Mouse (Mus musculus): Measurements from ENCODE around the gene Cherp.

Gene Cherp

DNA sequence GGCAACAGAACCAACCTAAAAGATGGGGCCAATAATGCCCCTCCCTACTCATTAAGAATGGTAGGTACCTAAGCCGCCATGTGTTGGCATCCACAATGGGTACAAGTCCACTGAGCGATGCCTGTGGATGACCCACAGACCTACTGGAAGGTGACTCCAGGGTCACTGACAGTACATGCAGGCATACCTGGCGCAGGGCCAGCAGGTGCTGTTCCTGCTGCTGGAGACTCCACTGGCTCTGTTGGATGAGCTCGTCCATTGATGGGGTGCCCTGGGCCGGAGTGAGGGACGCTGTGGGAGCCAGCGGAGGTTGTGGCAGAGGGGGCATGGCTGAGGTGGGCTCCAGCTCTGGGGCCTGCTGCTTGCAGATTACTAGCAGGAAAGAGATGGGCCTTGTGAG, 4.3 kb downstream of the Cherp start:
- no peak for DNase-seq

DNA sequence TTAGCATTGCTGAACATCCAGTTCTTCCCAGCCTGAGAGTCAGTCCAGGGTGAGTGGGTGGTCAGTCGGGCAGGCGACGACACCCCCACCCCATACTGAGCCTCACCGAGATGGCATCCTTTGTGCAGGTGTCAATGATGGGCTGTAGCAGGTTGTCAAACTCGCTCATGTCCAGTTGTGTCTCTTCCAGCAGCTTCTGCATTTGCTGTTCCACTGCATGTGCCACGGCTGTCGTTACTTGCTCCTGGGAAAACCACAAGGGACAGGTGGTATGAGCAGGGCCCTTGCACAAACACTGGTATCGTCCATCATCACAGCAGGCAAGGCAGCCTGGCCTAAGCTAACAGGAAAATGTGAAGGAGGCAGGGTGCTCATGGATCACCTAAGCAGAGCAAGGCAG, 5.0 kb downstream of the Cherp start:
- DNase-seq: no peak

DNA sequence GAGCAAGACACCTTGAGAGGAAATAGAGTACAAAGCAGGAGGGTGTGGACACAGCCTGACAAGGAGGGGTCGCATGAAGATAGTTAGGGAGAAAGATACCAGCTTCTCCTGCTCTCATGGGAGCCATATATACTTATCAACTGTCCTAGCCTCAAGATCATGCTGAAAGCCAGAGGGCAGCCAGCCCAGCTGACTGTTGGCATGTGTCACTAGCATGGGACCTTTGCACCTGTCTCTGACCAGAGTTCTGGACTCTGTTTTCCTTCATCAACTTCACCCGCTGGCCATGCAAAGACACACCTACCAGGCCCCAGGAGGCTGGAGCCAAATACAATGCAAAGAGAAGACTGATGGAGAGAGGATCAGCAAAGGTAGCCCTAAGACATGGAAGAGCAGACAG, 5.8 kb downstream of the Cherp start:
- no peak for DNase-seq

DNA sequence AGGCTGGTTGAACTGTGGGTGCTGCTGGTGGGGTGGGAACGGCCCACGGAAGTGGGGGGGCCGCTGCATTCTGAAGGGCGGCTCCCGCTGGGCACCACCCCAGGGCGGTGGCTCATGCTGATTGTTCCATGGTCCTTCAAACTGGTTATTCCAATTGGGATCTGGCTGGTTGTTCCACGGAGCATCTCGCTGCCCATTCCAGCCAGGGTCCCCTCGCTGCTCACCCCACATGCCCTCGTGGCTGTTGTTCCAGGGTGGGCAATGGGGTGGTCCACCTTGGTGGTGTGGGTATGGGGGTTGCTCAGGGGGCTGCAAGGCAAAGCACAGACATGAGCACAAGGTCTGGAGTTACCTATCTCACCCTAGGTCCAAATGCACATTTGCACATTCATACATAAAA, 10.8 kb downstream of the Cherp start:
- DNase-seq: no peak

DNA sequence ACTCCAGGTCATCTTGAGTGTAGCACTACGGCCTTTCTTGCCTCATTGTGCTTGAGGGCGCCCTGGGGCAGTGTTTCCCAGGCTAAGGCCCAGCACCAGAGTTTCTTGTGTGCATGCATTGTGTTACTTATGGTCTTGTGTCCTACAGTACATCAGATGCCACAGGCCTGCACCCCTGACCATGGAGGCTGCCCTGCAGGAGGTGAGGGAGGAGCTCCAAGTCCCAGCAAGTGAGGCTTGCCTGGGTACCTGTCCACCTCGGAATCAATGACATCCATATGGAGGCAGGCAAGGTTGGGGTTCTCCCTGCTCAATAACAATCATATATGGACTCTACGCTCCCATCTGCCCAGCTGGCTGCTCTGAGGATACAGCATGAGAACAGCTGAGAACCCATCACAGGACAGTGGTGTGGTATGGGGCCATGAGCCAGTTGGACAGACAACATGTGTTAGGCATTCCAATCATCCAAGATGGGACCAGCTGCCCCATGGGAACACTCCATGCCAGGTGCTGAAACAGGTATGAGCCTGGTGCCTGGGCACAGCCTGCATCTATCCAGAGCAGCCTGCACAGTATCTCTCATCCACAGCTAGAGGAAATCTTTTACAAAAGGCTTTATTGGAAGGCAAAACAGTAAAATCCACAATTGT, 15.0 kb downstream of the Cherp start:
- no peak for DNase-seq

DNA sequence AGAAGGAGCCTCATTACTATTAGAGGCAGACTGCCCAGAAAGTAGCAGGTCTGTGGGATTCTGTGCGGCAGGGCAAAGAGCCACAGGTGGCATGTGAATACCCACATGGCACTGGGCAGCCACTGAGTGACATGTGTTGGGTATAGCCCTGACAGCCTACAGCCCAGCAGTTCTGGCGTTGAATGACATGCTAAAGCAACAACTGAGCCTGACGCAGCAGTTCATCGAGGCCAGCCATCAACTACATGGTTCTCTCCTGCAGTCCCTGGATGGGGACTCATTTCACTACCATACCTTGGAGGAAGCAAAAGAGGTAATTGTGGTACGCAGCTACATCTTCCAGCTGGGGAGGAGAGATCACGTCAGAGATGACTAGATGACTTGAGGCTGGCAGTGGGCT, 16.6 kb downstream of the Cherp start:
- DNase-seq: no peak

DNA sequence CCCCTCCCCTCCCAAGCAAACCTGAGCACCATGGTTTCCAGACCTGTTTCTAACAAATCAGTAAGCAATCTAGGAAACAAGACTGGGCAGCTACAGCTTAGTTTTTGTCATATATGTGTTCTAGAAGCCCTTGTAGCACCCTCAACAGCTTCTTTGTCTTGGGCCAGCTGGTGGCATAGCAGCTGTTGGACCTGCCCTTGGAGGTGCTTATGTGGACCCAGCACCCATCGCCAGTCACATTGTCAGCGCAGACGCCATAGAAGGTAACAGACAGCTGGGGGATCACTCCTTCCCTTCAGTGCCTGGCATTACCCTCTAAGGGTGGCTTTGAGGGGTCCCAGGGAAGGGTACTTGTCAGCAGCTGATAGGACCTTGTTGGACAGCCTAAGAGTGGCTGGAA, 17.2 kb downstream of the Cherp start:
- no peak for DNase-seq

DNA sequence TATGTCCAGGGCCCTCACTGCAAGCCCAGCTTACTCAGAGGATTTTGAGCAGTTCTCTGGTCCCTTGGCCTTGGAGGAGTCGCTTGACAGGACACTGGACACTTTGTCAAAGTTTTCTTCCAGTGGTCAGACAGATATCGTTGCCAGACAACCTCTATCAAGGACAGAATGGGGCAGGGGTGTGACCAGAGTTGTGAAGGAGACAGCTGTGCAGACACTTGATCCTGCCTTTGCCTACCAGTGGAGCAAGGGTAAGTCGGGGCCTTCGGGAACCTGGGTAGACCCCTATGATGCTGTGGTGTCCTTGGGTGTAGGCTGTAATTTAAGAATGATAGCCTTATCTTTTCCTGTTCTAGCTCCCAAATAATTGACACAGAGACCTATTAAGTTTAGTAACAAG, 19.7 kb downstream of the Cherp start:
- DNase-seq: no peak

DNA sequence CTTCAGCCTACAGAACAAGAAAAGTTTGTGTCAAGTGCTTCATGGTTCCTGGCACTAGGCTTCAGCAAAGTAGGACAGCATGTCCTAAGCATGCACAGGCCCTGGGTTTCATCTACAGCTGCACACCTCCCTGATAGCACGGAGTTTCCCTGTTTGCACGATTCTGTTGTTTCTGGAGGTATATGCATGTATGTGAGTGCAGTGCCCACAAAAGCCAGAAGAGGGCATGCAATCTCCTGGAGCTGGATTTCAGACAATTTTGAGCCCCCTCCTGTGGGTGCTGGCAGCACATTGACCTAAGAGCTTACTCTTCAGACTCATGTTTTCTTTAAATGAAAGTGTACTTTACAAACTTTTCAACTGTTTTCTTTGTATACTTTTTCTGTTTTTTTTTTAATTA, 21.1 kb downstream of the Cherp start:
- DNase-seq: no peak

DNA sequence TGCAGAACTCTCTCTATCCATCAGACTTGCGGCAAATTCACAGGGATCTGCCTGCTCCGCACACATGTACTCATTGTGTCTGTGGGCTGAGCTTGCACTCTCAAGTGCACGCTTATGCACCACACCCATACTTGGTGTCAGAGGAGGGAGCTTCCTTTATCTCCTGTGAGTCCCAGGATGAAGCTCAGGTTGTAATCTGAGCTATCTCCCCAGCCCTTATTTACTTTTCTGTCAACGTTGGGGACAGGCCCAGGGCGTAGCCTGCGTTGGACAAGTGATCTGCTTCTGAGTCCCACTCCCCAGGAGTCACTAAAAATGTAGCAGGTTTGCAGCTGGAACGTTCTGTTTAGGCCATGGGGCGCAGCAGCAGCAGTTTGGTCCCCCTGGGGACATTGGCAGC, 23.5 kb downstream of the Cherp start:
- no peak for DNase-seq

DNA sequence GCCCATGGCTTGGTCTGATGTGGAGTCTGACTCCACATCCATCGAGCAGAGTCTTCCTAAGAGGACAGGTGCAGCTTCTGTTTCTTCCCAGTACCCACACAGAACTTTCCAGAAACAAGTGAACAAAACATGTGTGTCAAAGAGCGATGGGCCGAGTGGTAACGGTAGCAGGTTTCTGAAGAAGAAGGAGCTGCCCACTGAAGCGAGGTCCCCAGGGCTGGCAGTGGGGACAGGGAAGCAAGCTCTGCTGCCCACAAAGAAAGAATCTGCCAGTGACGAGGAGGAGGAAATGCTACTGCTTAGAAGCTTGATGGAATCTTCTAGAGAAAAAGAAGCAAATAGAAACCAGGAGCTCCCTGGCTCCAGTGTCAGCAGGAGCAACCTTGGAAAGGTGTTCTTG, 30.0 kb downstream of the Cherp start:
- no peak for DNase-seq

DNA sequence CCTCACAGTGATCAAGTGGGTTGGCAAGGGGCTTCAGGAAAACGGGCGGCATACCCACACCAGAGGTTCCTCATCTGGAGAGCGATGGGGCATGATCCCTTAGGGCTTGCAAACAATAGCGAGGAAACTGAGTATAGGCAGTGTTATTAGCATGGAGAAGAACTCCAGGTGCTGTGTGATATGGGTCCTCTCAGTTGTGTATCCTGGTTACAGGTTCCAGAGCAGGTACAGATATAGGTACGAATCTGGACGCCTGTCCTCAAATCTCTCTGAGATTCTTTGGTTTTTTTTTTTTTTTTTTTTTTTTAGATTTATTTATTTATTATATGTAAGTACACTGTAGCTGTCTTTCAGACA, 31.1 kb downstream of the Cherp start:
- DNase-seq: no peak

DNA sequence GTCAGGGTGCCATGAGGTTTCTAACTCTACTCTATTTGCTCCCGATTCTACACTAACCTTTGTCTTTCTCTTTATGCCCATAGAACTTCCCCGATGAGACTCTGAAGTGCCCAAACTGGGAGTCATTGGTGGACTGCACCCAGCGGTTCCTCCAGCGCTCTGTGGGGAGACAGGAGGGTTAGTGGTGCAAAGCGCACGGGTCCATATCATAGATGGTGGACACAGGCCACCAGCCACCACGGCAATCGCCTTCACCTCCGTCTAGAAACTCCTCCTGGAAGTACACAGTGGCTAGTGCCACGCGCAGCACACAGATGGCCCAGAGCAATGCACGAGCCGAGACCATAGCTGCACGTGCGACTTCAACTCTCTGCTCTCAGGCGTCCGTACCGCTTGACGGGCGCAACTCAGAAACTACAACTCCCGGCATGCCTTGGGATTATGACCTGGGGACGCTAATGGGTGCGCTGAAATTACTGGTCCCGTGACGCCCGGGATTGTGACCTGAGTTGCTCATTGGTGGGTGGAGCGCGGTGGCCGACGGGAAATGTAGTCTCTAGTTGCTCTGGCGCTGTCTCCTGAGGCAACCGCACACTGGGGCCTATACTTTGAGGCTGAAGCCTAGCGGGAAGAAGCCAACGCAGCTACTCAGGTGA, 31.6 kb downstream of the Cherp start, which contains the start of the genes Calr3 and 1700030K09Rik:
TSS of gene Calr3 (minus strand) at position 533 of the 656 bp plus-strand sequence.
TSS of gene 1700030K09Rik (plus strand) at position 543 of the 656 bp plus-strand sequence.
- DNase-seq: peak; percentile 99

DNA sequence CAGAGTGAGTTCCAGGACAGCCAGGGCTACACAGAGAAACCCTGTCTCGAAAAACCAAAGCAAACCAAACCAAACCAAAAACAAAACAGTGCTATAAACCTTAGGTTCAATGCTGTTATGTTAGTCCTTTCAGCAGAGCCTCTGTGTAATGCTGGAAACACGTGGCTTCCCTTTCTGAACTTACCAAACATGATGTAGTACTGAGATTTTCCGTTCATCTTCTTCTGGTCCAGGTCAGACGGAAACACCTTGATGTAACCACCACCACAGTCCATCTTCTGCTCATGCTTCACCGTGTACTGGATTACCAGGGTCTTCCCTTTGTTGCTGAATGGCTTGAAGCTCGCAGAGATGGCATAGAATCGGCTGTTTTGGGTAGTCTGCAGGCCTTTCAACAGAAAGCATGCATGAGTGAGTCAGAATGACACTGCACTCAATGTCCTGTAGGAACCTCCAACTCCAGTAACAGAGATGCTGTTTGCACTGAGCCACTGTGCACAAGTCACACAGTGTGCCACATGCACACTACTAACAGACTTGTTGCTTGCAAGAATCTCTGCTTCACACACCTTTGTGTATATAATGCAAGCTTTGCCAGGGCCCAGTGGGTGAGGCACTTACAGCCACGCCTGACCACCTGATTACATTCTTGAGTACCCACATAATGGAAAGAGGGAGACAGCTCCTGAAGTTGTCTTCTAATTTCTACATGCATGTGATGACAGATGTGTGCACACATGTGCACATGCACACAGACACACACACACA, 36.6 kb downstream of the Cherp start:
- DNase-seq: no peak

DNA sequence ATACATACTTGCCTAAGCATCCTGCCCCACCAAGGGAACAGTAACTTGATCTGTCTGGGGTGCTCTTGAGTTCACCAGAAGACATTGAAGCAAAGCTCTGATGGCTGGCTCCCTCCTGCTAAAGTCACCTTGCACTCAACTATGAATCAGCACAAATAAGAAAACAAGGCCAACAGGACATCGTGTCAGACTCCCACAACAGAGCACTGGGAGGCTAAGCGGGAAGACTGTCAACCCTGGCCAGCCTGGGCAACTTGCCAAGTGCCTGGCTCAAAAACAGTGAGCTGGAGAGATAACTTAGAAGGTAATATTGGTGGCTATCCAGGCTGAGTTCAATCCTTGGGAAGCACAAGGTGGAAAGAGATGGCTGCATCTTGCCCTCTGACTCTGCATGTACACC, 40.1 kb downstream of the Cherp start:
- DNase-seq: no peak

DNA sequence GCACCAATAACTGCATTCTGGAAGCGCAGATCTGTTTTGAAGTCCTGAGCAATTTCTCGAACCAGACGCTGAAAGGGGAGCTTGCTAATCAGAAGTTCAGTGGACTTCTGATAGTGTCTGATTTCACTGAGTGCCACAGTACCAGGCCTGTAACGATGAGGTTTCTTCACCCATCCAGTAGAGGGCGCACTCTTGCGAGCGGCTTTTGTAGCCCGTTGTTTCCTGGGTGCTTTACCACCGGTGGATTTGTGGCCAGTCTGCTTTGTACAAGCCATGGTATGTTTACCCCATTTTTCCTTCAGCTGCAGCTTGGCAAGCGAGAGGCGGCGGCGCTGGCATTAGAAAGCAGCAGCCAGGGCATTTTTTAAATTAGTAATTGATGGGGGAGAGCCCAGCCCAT, 45.4 kb downstream of the Cherp start:
- no peak for DNase-seq

DNA sequence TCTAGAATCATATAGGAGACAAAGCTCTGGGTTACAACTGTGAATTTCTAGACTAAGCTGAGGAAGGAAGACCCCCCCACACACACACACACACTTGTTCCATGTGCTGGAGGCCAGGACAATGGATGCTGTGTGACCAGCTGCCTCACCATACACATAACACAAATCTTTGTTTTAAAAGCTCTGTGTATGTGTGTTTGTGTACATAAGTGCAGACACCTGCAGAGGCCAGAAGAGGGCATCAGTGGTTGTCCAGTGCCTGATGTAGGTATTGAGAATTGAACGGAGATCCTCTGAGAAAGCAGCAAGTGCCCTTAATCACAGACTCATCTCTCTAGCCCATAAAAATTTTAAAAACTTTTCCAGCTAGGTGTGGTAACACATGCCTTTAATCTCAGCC, 52.1 kb downstream of the Cherp start:
- peak; percentile 20 for DNase-seq

DNA sequence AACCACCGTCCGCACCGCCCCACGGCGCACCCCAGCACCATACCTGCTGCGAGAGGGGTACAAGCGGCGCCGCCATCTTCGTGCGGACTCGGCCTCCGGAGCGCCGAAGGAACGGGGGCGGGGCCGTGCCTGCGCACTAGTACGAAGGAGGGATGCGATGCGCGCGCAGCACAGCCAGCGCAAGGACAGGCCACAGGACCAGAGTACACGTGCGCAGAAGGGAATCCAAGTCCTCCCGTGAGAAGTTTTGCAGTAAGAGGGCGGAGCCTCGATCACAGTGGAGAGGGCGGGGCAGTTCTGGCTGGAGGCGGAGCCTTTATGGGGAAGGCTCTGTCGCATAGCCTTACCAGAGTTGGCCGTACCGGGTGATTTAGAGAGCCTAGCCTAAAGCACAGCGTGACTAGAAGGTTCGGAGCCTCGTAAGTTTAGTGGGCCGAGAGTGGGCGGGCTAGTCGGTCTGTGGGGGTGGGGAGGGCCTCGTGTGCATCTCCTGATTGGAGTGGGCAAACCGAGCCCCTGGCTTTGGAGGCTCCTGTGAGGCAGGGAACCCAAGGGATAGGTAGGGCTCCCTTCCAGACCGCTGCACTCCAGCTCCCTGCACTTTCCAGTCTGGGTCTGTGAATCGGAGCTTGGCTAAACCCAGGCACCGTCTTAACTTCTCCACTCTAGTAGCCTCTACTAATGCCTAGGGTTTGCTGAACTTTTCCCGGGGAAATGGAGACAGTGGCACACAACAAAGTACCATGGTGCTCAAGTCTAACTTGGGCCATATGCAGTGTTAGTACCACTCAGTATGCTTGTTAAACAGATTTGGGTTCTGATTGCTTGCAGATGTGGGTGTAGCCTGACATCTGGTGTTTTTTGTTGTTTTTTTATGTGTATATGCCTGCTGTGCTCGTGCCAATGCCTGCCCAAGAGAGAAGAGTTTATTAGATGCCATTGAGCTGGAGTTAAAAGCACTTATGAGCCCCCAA, 53.4 kb downstream of the Cherp start, which contains the start of gene Eps15l1:
TSS of gene Eps15l1 (minus strand) at position 99 of the 974 bp plus-strand sequence.
- DNase-seq: peak; percentile 99

DNA sequence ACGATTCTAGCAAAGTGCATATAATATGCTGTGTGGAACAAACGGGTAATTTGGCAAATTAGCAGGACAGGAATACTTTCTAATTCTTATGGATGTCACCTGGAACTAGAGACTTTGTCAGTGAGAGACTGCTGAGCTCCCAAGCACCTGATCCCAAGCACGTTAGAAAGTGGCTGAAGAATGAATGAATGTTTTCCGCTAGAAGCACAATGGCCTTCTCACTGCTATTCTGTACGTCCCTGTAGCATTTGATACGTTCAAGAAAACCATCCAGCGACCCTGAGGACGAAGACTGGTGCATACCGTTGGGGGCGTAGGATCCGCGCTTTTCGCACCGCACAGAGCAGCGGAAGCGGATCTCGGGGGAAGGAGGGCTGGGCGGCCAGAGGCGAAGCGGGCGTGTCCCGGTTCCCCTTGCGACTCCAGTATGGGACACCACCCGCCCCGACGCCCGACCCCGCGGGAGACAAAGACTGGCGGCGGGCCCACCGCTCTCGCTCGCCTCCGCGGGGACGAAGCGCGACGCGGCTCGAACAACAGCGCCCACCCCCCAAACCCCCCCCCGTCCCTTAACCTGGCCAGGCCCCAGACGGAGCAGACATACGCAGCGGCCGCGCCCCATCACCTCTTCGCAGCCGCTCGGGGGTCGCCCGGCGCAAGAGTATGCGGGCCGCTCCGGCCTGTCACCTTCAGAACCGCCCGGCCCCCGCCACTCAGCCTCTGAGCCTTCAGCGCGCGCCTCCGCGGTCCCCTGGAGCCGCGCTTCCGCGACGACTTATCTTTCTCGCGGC, 54.3 kb downstream of the Cherp start:
- DNase-seq: peak; percentile 67

DNA sequence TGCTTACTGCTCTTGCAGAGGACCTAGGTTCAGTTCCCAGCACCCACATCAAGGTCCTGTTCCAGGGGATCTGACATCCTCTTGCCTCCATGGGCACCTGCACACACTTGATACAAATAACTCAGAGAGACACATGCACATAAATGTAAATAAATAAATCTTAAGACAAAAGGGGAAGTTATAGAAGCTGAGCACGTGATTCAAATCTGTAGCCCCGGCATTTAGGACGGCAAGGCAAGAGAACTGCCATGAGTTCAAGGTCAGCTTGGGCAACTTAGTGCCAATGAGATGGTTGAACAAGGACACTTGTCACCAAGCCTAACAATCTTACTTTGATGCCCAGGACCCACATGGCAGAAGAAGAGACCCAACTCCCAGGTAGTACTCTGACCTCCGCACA, 57.0 kb downstream of the Cherp start:
- no peak for DNase-seq

DNA sequence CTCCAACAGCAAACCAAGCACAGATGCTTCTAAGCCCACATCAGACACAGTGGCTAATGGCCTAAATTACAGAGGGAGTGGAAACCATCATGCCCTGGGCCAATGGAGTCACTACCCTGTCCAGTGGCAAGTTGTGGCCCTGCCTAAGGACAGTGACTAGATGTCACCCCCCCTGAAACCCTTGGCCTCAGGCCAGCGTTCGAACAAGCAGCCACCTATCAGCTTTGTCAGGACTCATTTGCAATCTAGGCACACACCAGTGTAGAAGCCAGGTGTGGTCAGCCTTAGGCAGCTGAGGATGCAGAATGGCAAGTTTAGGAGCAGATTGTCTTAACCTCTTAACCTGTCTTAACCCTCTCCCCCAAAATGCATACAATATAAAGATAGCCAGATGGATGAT, 59.8 kb downstream of the Cherp start:
- no peak for DNase-seq

DNA sequence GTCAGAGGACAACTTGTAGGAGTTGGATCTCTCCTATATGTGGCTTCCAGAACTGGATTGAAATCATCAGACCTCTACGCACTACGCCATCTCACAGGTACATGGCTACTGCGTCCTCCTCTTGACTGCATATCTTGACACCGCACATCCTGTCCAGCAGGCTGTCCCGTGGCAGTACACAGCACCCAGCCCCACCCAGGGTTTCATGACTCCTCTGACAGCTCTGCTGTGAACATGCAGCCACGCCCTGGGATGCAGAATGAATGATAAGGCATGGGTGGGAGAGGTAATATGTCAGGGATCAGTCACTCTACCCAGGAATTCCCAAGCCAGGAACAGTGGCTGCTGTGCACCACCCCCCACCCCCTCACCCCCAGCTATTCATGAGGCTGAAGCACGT, 61.2 kb downstream of the Cherp start:
- DNase-seq: no peak
